Mouse (Mus musculus) thymus, adult 2 months (tissue): ENCODE data around the gene Adh1.

Experiments
- CTCF ChIP-seq: fragments of 200-500 bp; IDR thresholded peaks from 2 replicates; pipeline ENCODE4 v1.5.1; 2012; ENCODE audit warnings: mild to moderate bottlenecking, control low read depth, low read length, moderate library complexity, borderline replicate concordance; ENCODE audit not compliant: control insufficient read depth, poor library complexity, insufficient read depth; ENCODE audit errors: extremely low read depth
- POLR2A ChIP-seq: fragments of 200-500 bp; IDR thresholded peaks from 2 replicates; pipeline ENCODE4 v1.6.1; 2012; ENCODE audit warnings: mild to moderate bottlenecking, low read length, control low read depth, moderate library complexity; ENCODE audit not compliant: control insufficient read depth, poor library complexity, insufficient read depth; ENCODE audit errors: extremely low read depth

DNA sequence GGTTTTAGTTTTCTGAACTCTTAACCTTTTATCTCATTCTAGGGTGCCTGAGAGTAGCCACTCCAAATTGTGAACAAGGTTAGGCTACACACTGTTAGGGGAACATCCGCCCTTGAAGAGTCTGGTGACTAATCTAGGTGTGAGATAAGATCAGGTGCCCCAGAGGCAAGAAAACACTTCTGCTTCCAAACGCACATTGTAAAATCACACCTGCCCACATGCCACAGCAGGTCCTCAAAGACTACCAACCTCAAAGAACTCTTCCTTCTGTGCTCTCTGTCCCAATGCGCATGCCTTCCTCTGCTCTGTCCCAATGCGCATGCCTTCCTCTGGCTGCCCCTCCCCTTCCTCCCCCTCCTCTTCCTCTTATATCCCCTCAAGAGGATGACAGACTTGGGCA lies 73.5 kb downstream of the Adh1 start:
- TF ChIP-seq CTCF: no peak
- no peak for TF ChIP-seq POLR2A
